Mouse (Mus musculus): ENCODE measurements around the gene Ncln.
A peak's percentile ranks its signal among the peaks of the same experiment; 100 is the strongest.

Gene Ncln

DNA sequence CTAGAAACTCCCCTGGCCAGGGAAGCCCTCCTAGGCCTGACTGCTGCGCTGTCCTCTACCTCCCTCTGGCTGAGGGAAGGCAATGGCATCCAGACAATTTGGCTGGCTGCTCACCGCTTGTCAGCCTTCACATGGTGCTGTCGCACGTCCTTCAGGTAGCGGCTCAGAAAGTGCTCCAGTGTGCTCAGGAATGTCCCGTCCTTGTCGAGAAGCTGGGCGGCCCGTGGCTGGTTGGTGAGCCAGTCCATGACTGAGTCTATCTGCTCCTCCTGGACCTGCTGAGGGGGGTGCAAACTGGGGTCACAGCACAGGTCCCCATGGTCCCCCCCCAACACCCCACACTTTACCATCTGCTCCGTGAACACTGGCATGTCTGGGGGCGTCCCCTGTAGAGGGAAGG, 8.1 kb downstream of the Ncln start:
- DNase-seq = peak in 1 of 2 experiments; percentile 37

DNA sequence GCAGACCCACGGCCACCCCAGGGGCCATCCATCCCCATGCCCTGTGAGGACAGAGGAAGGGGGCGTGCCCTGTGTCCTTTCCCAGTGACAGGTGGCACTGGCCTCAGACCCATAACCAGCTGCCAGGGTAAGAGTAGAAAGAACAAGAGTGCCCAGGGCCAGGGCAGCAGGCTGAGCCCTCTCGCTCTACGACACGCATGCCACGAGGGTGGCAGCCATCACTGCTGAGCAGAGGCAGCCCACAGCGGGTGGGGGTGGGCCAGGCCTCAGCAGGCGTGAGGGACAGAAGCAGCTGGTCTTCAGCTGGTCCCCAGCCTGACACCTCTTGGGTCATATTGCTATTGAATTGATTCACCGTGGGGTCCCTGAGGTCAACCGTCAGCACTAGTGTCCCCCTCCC, 9.7 kb downstream of the Ncln start:
- DNase-seq = no peak

GRCm38 (mm10) chr10:81485479-81486018, 10.6 kb downstream of the Ncln start:
- no peak for DNase-seq

GRCm38 (mm10) chr10:81485060-81485449, 11.1 kb downstream of the Ncln start:
- DNase-seq = peak in 1 of 2 experiments; percentile 38

DNA sequence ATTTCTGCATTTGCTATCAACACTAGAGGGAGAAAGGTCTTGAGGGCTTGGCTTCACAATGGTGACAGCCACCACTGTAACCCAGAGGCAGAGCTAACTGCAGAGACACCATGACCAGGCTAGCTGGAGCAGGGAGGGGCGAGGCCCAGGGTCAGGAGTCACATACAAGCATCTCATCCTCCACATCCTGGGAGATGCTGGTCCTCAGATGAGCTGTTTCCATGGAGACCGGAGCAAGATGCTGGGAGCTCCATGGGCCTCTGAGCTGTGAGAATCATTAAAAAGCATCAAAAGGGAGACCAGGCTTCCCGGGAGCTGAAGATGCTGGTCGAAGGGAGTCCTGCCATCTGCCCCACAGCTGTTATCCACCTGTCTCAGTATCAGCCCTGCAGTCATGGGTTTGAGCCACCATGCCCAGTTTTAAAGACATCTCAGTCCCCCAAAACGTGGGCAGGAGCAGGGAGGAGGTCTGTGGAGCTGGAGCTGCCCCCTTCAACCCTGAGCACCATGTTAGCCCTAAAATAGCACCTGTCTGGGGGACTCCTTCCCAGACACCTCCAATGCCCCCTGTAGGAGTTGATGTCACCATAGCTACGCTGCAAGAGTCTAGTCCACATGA, 11.6 kb downstream of the Ncln start:
- DNase-seq = no peak

GRCm38 (mm10) chr10:81483983-81484382, 12.2 kb downstream of the Ncln start:
- DNase-seq = peak; percentile 36 to 42

- peak; percentile 30 to 43 for DNase-seq
These were observed 13.7 kb downstream of the Ncln start, which contains the start of gene Celf5 for GRCm38 (mm10) chr10:81482533-81482889. TSS of gene Celf5 (minus strand) at chr10:81482709.

DNA sequence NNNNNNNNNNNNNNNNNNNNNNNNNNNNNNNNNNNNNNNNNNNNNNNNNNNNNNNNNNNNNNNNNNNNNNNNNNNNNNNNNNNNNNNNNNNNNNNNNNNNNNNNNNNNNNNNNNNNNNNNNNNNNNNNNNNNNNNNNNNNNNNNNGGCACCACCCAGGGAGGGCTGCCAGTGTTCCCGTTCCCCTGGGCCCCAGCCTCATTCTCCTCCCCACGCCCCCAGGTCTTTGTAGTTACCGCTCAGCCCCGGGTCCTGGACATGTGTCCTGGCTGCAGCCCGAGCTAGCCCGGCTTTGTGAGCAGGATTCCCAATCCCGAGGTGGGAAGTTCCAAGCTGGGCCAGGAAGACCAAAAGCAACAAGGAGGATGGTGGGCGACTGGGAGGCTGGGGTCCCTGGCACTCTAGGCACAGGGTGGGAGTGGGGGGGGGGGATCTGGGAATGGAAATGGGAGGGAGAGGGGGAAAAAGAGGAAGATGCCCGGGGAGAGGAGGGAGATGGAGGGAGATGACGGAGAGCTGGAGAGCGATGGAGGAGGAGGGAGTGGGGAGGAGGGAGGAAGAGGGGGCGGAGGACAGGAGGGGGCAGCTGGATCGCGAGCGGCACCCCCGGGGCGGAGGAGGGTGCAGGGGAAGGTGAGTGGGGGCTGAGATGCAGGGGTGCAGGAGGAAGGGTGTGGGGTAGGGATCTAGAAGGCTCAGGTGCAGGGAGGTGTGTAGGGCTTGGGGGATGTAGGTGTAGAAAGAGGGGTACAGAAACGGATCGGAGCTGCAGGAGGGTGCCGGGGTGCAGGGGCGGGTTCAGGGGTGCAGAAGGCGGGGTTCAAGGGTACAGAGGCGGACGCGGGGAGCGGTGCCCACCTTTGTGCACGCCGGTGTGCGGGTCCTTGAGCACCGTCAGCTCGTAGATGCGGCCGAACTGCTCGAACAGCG, 14.3 kb downstream of the Ncln start:
- DNase-seq = no peak

DNA sequence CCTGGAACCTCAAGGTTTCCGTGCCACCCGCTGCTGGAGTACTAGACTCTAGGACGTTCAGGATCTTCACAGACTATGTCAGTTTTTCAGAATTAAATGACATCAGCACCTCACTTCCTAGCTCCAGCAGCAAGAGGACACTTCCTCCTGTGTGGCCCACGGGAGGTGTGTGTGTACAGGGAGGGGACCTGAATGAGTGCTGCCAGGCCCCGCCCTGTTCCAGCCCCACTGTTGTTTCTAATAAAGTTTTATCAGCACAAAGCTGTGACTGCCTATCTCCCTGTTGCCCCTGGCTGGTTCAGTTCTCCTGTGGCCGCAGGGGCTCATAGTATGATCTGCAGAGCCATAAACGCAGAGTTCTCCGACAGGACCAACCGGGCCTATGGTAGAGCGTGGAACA, 21.7 kb downstream of the Ncln start:
- no peak for DNase-seq

DNA sequence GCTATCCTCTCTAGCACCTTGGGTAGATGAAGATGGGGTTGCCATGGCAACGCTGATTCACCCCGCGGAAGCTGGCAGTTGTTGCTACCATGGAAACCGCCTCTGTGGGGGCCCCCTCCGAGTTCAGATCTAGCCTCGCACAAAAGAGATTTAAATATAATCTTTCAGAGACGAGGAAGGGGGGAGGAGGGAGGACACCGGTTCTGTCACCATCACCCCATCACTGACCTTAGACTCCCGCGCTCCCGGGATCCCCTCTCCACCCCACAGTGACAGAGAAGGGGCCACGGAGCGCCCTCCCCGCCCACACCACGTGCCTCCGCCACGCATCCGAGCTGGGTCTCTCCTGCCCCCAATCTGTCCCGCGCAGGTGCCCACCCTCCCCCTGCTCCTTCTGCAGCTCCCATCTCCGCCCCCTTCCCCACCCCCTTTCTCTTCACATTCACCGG, 23.2 kb downstream of the Ncln start:
- DNase-seq = no peak

DNA sequence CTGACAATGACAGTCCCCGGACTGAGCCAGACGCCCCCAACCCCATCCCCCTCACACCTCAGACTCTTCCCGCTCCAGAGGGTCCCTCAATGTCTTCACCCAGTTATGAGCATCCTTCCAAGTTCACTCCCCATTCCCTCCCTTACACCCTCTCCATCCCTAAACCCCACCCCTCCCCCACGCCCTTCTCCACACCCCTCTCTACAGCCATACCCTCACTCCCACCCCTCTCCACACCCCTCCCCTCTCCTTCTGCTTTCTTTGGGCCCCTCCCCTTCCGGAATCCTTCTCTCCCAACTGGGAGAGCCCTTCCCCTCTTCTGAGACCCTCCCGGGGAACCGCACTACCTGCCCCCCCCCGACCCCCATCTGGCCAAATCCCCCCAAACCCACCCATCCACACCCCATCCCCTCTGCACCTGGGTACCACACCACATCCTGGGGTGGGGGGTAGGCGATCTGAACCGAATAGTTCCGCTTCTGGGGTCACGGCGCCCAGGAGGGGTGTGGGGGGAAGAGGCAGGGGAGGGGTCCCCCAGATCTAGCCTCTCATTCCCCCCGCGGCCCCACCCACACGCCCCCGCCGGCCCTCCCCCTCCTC, 23.7 kb downstream of the Ncln start:
- no peak for DNase-seq

DNA sequence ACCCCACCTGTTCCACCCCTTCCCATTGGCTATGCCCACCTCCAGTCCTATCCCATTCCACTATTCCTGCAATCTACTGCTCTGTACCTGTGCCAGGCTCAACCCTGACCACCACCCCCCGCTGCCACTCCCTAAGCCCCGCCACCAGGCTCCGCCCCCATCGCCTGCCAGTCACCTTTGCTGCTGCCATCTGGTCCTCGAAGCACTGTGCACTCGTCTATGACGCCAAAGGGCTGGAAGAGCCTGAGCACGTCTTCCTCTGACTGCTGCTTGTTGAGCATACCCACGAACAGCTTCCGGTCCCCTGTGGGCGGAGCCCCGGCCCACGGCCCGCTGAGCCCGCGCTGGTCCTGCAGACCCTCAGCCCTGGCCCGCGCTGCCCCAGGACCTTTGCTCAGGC, 25.7 kb downstream of the Ncln start:
- DNase-seq = peak in 1 of 2 experiments; percentile 38

- peak in 1 of 2 experiments; percentile 27 for DNase-seq
These were observed 26.9 kb downstream of the Ncln start for GRCm38 (mm10) chr10:81469253-81469652.

- DNase-seq = peak in 1 of 2 experiments; percentile 29
These were observed 28.4 kb downstream of the Ncln start for GRCm38 (mm10) chr10:81467670-81468235.

DNA sequence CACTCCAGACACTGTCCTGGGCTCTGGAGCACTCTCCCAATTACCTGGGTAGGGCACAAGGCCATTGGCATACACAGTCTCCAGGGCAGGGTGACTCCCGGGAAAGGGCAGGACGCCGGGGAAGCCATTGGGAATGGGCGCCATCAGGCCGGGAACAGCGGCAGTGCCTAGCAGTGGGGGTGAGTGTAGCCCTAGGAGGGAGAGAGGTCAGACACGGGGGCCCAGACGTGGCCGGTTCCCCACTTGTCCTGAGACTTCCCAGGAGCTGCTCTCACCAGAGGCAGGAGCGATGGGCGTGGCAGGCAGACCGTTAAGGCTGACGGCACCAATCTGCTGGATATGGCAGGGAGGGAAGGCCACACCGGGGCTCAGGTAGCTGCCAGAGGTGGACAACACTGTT, 29.3 kb downstream of the Ncln start:
- DNase-seq = peak in 1 of 2 experiments; percentile 26

- DNase-seq = peak in 1 of 2 experiments; percentile 31
These were observed 30.1 kb downstream of the Ncln start for GRCm38 (mm10) chr10:81466066-81466465.

DNA sequence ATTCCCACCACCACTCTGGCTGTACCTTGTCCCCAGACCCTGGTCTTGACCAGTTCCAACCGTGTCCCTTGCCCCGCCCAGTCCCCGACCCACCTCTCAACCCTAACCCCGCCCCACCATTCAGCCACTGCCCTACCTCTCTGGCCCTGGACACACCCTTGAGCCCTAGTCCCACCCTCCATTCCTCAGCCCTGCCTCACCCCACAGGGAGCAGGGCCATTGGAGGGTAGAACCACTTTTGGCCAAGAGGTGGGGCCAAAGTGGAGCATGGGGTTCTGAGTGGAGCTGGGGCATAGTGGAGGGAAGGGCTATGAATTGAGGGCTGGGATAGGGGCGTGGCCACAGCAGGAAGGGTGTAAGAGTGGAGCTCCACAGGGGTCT, 30.9 kb downstream of the Ncln start:
- DNase-seq = peak in 1 of 2 experiments; percentile 33

DNA sequence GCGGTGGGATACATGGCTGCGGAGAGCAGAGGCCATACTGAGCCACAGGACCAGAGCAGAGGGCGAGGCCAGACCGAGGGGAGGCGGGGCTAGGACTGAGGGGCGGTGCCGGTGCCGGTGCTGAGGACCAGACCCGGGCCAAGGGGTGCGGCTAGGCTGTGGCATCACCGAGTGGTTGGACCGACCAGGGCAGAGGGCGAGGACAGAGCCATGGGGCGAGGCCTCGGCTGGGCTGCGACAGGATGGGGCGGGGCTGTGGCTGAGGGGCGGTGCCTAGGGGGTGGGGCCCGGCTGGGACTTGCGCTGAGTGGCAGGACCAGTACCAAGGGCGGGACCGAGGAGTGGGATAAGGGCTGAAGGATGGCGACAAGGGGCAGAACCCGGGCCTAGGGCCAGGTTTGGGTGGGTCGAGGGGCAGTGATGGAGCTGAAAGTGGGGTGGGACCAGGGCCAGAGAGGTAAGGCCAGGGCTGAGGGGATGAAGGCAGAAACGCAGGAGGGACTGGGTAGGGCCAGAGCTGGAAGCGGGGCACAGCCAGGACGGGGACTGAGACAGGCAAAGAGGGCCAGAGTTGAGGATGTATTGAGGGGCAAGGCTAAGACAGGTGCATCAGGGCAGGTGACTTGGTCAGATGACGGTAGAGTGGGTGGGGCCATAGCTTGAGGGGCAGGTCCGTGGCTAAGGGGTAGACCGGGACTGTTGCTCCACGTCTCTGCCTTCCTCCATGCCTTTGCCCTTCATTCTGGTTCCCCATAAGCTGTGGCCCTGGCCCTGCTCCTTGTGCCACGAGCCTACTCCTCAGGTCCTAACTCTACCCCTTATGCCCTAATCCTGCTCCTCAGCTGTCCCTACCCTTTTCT, 31.6 kb downstream of the Ncln start:
- DNase-seq = peak; percentile 41 to 78

DNA sequence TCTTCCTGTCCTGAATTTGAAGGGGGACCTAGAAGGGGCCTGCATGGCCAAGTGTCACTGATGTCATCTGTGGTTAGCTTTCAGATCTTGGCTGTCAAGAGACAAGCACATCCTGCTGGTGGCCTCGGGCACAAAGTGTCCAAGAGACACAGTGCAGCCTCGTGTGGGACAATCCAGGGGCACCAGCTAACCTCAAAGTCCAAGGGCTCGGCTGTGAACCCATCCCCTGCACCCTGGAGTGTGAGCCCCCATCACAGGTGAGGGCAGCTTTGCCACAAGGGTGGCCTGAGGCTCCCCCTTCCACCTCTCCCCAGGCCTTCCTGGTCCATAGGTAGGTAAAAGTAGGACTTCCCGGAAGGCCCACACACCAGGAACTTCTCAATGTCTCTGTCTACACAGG, 32.7 kb downstream of the Ncln start:
- DNase-seq = peak in 1 of 2 experiments; percentile 23

DNA sequence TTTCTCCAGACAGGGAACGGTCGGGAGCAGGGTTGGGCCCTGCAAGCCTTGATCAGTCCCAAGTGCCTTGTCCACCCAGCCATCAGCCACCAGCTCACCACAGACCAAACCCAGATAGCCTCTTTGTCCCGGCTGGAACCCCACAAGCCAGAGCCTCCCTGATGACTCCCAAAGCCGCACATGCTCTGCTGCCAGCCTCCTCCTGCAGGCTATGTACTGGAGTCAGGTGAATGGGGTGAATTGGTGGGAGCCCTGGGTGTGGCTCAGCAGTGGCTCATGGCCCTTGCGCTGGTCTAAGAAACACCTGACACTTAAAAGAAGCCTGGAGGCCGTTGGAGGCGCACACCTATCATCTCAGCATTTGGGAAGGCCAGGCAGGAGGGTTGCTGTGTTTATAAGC, 33.3 kb downstream of the Ncln start:
- DNase-seq = no peak

DNA sequence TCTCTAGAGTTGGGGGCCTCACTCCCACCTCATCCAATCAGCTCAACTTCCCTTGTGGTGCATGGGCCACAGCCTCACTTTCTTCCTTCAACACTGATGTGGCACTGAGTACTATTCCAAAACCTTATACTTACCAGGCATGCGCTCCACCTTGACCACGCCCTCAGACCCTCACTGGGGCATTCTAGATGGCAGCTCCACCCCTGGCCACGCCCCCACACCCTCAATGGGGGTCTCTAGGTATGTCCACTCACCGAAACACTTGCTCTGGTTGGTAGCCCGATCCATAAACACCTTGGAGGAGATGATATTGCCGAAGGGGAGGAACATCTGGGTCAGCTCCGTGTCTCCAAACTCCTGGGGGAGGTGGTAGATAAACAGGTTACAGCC, 33.8 kb downstream of the Ncln start:
- peak in 1 of 2 experiments; percentile 30 for DNase-seq
